Mouse (Mus musculus): ENCODE measurements around the gene Olfr44.

Gene Olfr44

DNA sequence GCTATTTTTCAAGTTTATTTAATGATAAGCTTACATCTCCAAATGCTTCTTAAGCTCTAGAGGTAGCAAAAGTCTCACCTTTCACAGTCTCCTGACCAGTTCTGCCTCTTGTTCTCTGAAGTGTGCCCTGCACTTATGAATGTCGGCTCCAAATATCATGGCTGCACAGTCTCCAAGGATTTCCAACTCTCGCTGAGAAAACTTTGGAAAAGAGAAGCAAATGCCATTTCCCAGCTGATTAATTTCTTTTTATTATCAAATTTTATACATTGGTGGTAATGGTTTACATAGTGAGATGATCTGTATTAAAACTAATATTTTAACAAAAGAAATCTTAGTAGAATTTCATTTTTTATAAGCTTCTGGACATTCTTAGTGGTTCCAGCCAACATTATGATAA, at the start of gene Olfr44:
Gene Olfr44, minus strand, starts transcription at position 101 of the 400 bp plus-strand sequence.
- DNase-seq (ENCODE audit: low spot score in 2 of 2), result no peak

- DNase-seq (ENCODE audit: low spot score in 2 of 2), result no peak
Measured at GRCm38 (mm10) chr9:39523616-39524285, 30.0 kb upstream of the Olfr44 start.

DNA sequence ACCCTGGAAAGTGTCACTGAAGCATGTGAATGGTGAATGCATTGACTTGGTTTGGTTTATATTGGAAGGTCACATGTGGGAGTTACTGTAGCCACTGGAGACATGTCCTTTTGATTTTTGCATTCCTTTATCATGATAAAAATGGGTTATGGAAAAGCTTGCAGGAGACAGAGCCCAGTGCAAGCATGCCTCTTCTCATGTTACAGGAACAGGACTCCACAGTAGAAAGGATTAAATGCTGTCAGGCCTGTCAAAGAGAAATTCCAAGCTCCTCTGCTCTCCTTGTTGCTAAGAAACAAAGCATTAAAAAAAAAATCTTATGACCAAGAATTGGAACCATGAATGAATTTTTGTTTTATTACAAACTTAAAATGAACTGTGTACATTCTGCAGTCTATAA, 24.8 kb upstream of the Olfr44 start:
- no peak for DNase-seq (ENCODE audit: low spot score in 2 of 2)

DNA sequence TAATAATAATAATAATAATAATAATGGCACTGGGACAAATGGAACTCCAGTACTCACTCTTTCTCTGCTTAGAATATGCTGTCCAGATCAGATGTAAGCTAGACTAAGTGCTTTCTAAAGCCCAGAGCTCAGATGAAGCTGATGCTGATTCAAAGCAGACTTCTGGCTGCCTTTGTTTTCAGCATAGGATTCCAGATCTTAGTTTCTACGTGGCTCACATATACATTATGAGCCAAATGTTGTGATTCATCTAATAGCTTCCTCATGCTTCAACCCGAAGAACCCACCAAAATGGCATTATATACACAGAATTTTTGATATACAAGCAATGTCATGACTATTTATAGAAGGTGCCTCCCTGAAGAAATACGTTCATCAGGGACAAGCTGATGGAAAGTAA, 21.7 kb upstream of the Olfr44 start, which contains the start of gene Olfr957:
Gene Olfr957, minus strand, starts transcription at position 279 of the 400 bp plus-strand sequence.
- DNase-seq (ENCODE audit: low spot score in 2 of 2), result no peak

DNA sequence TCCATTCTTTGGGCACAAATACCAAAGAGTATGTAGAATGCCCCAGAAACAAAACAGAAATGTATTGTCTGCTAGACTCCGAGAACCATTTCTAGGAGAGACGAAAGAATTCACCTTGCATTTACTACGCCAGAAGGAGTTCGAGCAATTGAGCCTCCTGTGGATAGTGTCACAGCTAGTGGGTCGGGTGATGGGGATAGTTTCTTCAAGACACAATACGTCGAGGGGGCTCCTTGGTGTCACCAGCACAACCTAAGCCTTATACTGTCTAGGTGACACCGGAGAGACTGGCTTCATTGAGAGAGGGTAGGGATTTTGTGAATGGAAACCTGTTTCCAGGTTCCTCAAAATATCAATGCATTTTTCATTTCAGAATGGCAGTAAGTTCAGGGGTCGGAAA, 15.6 kb upstream of the Olfr44 start:
- no peak for DNase-seq (ENCODE audit: low spot score in 2 of 2)

- DNase-seq (ENCODE audit: low spot score in 2 of 2), result peak; percentile 36 to 70
Measured at GRCm38 (mm10) chr9:39508998-39509397, 15.2 kb upstream of the Olfr44 start.

DNA sequence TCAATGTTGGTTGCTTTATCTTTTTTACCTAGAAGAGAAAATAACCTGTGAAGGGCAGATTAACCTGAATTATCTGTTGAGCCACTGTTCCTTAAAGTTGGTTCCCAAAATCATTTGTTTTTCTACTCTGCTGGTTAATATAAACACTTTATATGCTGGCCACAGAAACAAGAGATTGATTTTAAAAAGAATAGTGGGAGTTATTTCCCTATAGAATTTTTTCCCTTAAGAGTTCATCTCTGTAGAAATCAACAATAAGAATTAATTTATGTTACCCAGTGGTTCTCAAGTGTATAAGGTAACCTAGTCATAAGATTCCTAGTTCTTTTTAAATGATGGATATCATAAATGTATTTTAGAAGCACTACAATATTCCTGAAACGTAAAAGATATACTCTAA, 22.0 kb downstream of the Olfr44 start, which contains the start of gene Olfr955:
Gene Olfr955, minus strand, starts transcription at position 101 of the 400 bp plus-strand sequence.
- no peak for DNase-seq (ENCODE audit: low spot score in 2 of 2)

DNA sequence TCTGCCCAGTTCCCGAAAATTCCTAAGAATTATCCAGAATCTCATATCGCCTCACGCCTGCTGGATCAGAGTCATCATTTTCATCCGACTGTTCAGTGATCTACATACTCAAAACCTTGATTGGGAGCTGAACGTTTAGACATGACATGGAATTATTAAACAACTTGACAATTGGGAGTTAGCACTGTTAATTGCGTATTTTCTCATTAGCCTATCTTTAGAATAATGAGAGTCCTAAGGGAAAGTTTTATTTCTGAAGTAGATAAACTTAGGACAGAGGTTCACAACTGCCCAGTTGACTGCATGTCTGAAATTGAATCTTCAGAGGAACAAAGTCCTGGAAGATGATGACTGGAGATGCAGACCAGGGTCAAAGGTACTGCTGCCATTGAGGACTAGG, 37.4 kb downstream of the Olfr44 start, which contains the start of gene Olfr954:
Gene Olfr954, plus strand, starts transcription at position 301 of the 400 bp plus-strand sequence.
- DNase-seq (ENCODE audit: low spot score in 2 of 2), result no peak

All from frontal cortex, postnatal 36 days (tissue).